Mouse (Mus musculus): ENCODE data around the gene Zfp398. TPM values are rescaled to one million over a fixed set of nuclear protein-coding genes. Genes with fewer than 3 reads are reported as not detected.

The Zfp398 gene
- polyA plus RNA-seq, 1 experiment from 2014 or later = 1.9 TPM

DNA sequence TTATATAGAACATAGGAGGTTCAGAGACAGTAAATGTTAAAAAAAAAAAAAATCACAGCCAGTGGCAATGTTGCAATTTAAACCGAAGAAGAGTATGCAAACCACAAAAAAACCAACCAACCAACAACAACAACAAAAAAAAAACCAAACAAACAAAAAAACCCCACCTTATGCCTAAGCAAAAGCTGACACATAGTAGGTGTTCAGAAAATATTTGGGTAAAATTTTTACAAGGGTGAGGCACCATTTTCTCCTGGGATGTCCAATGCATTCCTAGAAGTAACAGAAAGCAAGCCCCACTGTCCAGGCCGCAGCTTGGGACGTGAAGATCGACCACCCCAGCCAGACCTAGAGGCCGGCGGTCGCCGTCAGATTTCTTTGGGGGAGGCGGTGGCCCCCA lies 41.6 kb downstream of the Zfp398 start, which contains the start of gene Zfp282:
Gene Zfp282 (plus strand): TSS at position 147 of the 400 bp plus-strand sequence.
- ATAC-seq (ENCODE audit: low read depth) = no peak
- H3K27ac ChIP-seq (ENCODE audit: low read length) = peak within 1 kb of the TSS; percentile 88
- WGBS (ENCODE audit: insufficient replicate concordance) = 4% methylated on average over 9 of the region's 9 CpGs

GRCm38 (mm10) chr6:47877461-47878132 lies 42.1 kb downstream of the Zfp398 start:
- Histone ChIP-seq H3K9ac (ENCODE audit: low read depth, low read length) (peak overlapping the region; percentile 76), H3K27me3 (ENCODE audit: control insufficient read depth, insufficient read depth, low read depth, low read length) (no peaks in the 10 kb centered on the region), H3K4me2 (ENCODE audit: low read depth, low read length) (peak overlapping the region; percentile 76), H3K36me3 (ENCODE audit: control insufficient read depth, insufficient read depth) (0 out of 2 replicates have a peak, but pooled peaks cover 5% of the 10 kb centered on the region), H3K27ac (ENCODE audit: low read length) (peak overlapping the region; percentile 88), H3K4me3 (ENCODE audit: low read depth, low read length) (peak overlapping the region; percentile 83), H3K4me1 (ENCODE audit: control insufficient read depth, low read depth, low read length) (peaks cover 13% of the 10 kb centered on the region), H3K9me3 (replicated peaks; ENCODE audit: control insufficient read depth, low read length) (no peaks in the 10 kb centered on the region)
- WGBS (ENCODE audit: insufficient replicate concordance) = under 1% methylated on average over 62 of the region's 71 CpGs
- ATAC-seq (ENCODE audit: low read depth) = peak; percentile 91

More for the DNA sequence above, 41.6 kb downstream of the Zfp398 start, which contains the start of gene Zfp282:
- no peaks in the 10 kb centered on the region for H3K27me3 ChIP-seq (ENCODE audit: control insufficient read depth, insufficient read depth, low read depth, low read length)
- H3K4me2 ChIP-seq (ENCODE audit: low read depth, low read length) = peak within 1 kb of the TSS; percentile 76
- peak within 1 kb of the TSS; percentile 76 for H3K9ac ChIP-seq (ENCODE audit: low read depth, low read length)
- 0 out of 2 replicates have a peak, but pooled peaks cover 5% of the 10 kb centered on the region for H3K36me3 ChIP-seq (ENCODE audit: control insufficient read depth, insufficient read depth)
- H3K9me3 ChIP-seq (replicated peaks; ENCODE audit: control insufficient read depth, low read length) = no peaks in the 10 kb centered on the region
- peak within 1 kb of the TSS; percentile 83 for H3K4me3 ChIP-seq (ENCODE audit: low read depth, low read length)
- H3K4me1 ChIP-seq (ENCODE audit: control insufficient read depth, low read depth, low read length) = peaks cover 13% of the 10 kb centered on the region

DNA sequence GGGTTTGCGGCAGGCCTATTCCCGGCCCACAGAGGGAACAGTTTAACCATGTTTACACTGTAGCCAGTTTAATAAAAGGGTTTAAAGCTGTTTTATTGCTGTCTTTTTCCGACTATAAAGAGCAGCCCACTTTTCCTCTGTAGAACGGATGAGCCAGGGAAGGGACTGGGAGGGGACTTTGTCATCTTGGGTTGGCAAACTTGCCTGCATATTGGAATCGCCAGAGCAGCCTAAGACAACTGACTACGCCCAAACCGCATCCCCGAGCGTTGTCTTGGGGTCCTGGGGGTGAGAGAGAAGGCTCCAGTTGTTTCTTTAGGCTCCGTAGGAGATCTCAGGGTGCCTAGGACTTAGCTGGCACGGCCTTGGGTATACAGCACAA lies 42.7 kb downstream of the Zfp398 start:
- WGBS (ENCODE audit: insufficient replicate concordance) = 1% methylated on average over 11 of the region's 11 CpGs
- no peak for ATAC-seq (ENCODE audit: low read depth)

DNA sequence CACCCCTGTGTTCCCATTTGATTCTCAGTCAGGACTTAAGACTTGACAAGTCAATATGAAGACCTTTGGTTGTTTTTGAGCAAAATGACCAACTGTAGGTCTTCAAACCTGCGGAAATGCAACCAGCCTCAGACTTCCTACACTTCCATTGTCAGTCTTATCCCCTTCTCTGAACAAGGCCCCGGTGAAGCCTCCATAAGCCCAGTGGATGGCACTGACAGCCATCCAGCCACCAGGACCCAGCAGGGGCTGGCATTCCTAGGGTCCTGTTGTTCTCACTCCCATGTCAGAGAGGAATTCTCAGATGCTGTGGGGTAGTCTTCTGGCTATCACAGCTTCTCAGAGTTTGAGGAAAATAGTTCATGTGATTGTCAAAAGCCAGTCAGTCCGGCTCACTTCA lies 43.1 kb downstream of the Zfp398 start:
- H3K9ac ChIP-seq (ENCODE audit: low read depth, low read length) = peak overlapping the region; percentile 76
- H3K4me2 ChIP-seq (ENCODE audit: low read depth, low read length) = peak overlapping the region; percentile 76
- peak overlapping the region; percentile 16; the same call in 1 of the 2 replicates for H3K27ac ChIP-seq (ENCODE audit: low read length)
- no peaks in the 10 kb centered on the region for H3K27me3 ChIP-seq (ENCODE audit: control insufficient read depth, insufficient read depth, low read depth, low read length)
- H3K9me3 ChIP-seq (replicated peaks; ENCODE audit: control insufficient read depth, low read length) = no peaks in the 10 kb centered on the region
- H3K4me1 ChIP-seq (ENCODE audit: control insufficient read depth, low read depth, low read length) = peaks cover 13% of the 10 kb centered on the region
- H3K36me3 ChIP-seq (ENCODE audit: control insufficient read depth, insufficient read depth) = 0 out of 2 replicates have a peak, but pooled peaks cover 5% of the 10 kb centered on the region
- 44% methylated on average over 3 of the region's 3 CpGs for WGBS (ENCODE audit: insufficient replicate concordance)
- H3K4me3 ChIP-seq (ENCODE audit: low read depth, low read length) = peak overlapping the region; percentile 83
- ATAC-seq (ENCODE audit: low read depth) = no peak

More for the DNA sequence above, 42.7 kb downstream of the Zfp398 start:
- peak overlapping the region; percentile 76 for H3K4me2 ChIP-seq (ENCODE audit: low read depth, low read length)
- H3K27ac ChIP-seq (ENCODE audit: low read length) = peak overlapping the region; percentile 88
- H3K9me3 ChIP-seq (replicated peaks; ENCODE audit: control insufficient read depth, low read length) = no peaks in the 10 kb centered on the region
- H3K4me1 ChIP-seq (ENCODE audit: control insufficient read depth, low read depth, low read length) = peaks cover 13% of the 10 kb centered on the region
- H3K9ac ChIP-seq (ENCODE audit: low read depth, low read length) = peak overlapping the region; percentile 76
- H3K36me3 ChIP-seq (ENCODE audit: control insufficient read depth, insufficient read depth) = 0 out of 2 replicates have a peak, but pooled peaks cover 5% of the 10 kb centered on the region
- H3K4me3 ChIP-seq (ENCODE audit: low read depth, low read length) = peak overlapping the region; percentile 83
- H3K27me3 ChIP-seq (ENCODE audit: control insufficient read depth, insufficient read depth, low read depth, low read length) = no peaks in the 10 kb centered on the region

DNA sequence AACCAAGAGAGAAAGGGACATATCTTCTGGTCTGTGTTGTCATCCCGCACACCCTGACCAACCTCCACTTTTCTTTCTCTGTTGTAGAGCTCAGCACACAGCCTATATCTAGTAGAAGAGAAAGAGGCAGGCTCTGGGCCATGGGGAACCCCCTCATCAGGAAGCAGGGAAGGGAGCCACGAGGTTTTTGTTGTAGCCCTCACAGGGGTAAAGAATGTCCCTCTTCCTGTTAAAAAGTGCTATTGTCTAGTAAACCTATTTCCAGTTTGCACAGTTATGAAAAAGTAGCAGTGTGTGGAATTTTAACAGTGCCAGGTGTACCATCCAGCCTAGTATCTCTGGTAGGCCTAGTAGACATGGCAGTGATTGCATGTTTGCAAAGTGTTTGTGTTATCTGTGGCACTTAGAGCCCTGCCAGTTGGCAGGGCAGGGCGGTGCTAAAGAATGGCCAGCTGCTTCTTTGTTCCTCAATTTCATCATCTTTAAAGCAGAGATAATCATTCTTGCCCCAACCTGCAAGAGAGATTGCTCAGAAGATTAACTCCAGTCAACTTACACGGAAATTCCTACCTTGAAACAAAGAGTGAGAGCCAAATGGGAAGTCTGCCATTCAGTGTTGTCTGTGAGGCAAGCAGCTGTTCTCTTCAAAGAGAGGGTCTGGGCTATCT lies 43.7 kb downstream of the Zfp398 start:
- Histone ChIP-seq H3K36me3 (ENCODE audit: control insufficient read depth, insufficient read depth) (0 out of 2 replicates have a peak, but pooled peaks cover 7% of the 10 kb centered on the region), H3K27me3 (ENCODE audit: control insufficient read depth, insufficient read depth, low read depth, low read length) (no peaks in the 10 kb centered on the region), H3K9me3 (replicated peaks; ENCODE audit: control insufficient read depth, low read length) (no peaks in the 10 kb centered on the region), H3K4me2 (ENCODE audit: low read depth, low read length) (peak overlapping the region; percentile 76; the same call in 1 of the 2 replicates), H3K27ac (ENCODE audit: low read length) (no peak overlapping the region), H3K9ac (ENCODE audit: low read depth, low read length) (no peak overlapping the region; the same call in 1 of the 2 replicates), H3K4me1 (ENCODE audit: control insufficient read depth, low read depth, low read length) (peaks cover 13% of the 10 kb centered on the region), H3K4me3 (ENCODE audit: low read depth, low read length) (no peak overlapping the region)
- 51% methylated on average over 4 of the region's 4 CpGs for WGBS (ENCODE audit: insufficient replicate concordance)
- no peak for ATAC-seq (ENCODE audit: low read depth)

DNA sequence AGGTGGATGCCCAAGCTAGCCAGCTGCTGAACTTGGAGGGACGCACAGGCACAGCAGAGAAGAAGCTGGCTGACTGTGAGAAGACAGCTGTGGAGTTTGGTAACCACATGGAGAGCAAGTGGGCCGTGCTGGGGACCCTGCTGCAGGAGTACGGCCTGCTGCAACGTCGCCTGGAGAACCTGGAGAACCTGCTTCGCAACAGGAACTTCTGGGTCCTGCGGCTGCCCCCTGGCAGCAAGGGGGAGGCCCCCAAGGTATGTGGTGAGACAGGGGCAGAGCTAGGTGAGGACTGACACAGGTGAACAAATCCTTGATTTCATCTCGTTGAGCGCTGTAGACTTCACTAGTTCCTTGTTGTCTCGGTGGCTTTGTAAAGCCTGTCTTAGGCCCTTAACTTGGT lies 44.7 kb downstream of the Zfp398 start:
- ATAC-seq (ENCODE audit: low read depth) = no peak
- Histone ChIP-seq H3K36me3 (ENCODE audit: control insufficient read depth, insufficient read depth) (0 out of 2 replicates have a peak, but pooled peaks cover 7% of the 10 kb centered on the region), H3K27ac (ENCODE audit: low read length) (no peak overlapping the region), H3K4me1 (ENCODE audit: control insufficient read depth, low read depth, low read length) (peaks cover 13% of the 10 kb centered on the region), H3K9ac (ENCODE audit: low read depth, low read length) (no peak overlapping the region), H3K27me3 (ENCODE audit: control insufficient read depth, insufficient read depth, low read depth, low read length) (no peaks in the 10 kb centered on the region), H3K9me3 (replicated peaks; ENCODE audit: control insufficient read depth, low read length) (no peaks in the 10 kb centered on the region), H3K4me2 (ENCODE audit: low read depth, low read length) (no peak overlapping the region), H3K4me3 (ENCODE audit: low read depth, low read length) (no peak overlapping the region)
- 85% methylated on average over 10 of the region's 10 CpGs for whole genome bisulfite sequencing (ENCODE audit: insufficient replicate concordance)

- Histone ChIP-seq H3K27me3 (ENCODE audit: control insufficient read depth, insufficient read depth, low read depth, low read length) (no peaks in the 10 kb centered on the region), H3K4me1 (ENCODE audit: control insufficient read depth, low read depth, low read length) (no peaks in the 10 kb centered on the region), H3K4me2 (ENCODE audit: low read depth, low read length) (no peak overlapping the region), H3K4me3 (ENCODE audit: low read depth, low read length) (no peak overlapping the region), H3K9me3 (replicated peaks; ENCODE audit: control insufficient read depth, low read length) (no peaks in the 10 kb centered on the region), H3K36me3 (ENCODE audit: control insufficient read depth, insufficient read depth) (peaks cover 14% of the 10 kb centered on the region), H3K27ac (ENCODE audit: low read length) (no peak overlapping the region), H3K9ac (ENCODE audit: low read depth, low read length) (no peak overlapping the region)
- no peak for ATAC-seq (ENCODE audit: low read depth)
- WGBS (ENCODE audit: insufficient replicate concordance) = 74% methylated on average over 8 of the region's 8 CpGs
These were observed 53.4 kb downstream of the Zfp398 start for GRCm38 (mm10) chr6:47888812-47889383.

- Histone ChIP-seq H3K4me3 (ENCODE audit: low read depth, low read length) (no peak overlapping the region), H3K4me1 (ENCODE audit: control insufficient read depth, low read depth, low read length) (no peaks in the 10 kb centered on the region), H3K27me3 (ENCODE audit: control insufficient read depth, insufficient read depth, low read depth, low read length) (no peaks in the 10 kb centered on the region), H3K27ac (ENCODE audit: low read length) (no peak overlapping the region), H3K9ac (ENCODE audit: low read depth, low read length) (no peak overlapping the region), H3K36me3 (ENCODE audit: control insufficient read depth, insufficient read depth) (peaks cover 10% of the 10 kb centered on the region), H3K9me3 (replicated peaks; ENCODE audit: control insufficient read depth, low read length) (no peaks in the 10 kb centered on the region), H3K4me2 (ENCODE audit: low read depth, low read length) (no peak overlapping the region)
- ATAC-seq (ENCODE audit: low read depth) = no peak
- WGBS (ENCODE audit: insufficient replicate concordance) = 78% methylated on average over 6 of the region's 6 CpGs
These were observed 64.0 kb downstream of the Zfp398 start for GRCm38 (mm10) chr6:47899416-47899815.
